Mouse (Mus musculus): ENCODE results near the gene Olfr1095. TPM values are rescaled to one million over a fixed set of nuclear protein-coding genes. Genes with fewer than 3 reads are reported as not detected.

The Olfr1095 gene
- polyA plus RNA-seq (2012; rRNA removed), result not detected in 2 replicates

DNA sequence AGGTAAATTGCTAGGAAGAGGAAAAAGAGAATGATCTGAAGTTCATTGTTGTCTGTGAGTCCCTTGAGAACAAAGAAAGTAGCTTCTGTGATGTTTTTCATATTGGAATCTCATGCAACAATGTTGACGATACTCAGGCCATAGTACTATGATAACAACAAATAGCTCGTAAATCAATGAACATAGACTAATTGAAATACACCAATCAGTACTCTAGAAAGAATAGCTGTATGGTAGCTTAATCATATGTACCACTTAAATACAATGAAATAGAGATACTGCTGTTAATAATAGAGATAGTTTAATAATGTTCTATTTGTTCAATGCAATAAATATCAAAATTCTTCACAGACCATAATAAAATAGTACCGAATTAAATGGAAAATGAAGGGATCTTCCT, at the start of gene Olfr1095:
Olfr1095 (minus strand) TSS at position 101 of the 400 bp plus-strand sequence.
- WGBS, result 86% methylated on average over 3 of the region's 3 CpGs
- no peak for TF ChIP-seq CTCF (IDR thresholded peaks at IDR 0.05; ENCODE audit: insufficient read depth, low read length)
- TF ChIP-seq POLR2A (IDR thresholded peaks at IDR 0.05; ENCODE audit: borderline replicate concordance, extremely low read depth, low read depth, low read length), result no peak
- Histone ChIP-seq H3K4me1 (ENCODE audit: control insufficient read depth, insufficient read depth, low read length) (no peaks in the 10 kb centered on the region), H3K4me3 (replicated peaks; ENCODE audit: extremely low read depth, low read depth, low read length) (no peak within 1 kb of the TSS)
- no peak for DNase-seq

DNA sequence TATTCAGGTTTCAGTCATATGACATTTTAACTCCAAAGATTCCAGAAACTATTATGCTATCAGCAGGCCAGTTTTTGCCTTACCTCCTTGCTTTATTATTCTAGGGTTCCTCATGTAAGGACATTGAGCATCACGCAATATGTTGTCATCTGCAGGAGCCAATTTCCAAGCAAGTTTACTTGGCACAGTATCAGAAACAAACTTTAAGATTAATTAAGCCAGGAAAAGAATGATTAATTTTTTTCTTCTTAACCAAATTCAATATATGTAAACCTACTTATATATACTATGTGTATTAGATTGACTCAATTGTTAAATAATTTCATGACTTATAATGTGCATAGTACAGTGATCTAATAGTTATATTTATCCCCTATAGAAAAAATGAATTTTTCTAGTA, 40.6 kb upstream of the Olfr1095 start, which contains the start of gene Olfr1097:
Olfr1097 (minus strand) TSS at position 101 of the 400 bp plus-strand sequence.
- DNase-seq, result no peak
- no peak for TF ChIP-seq POLR2A (IDR thresholded peaks at IDR 0.05; ENCODE audit: borderline replicate concordance, extremely low read depth, low read depth, low read length)
- 82% methylated on average over 1 of the region's 1 CpGs for WGBS
- no peak within 1 kb of the TSS for H3K4me3 ChIP-seq (replicated peaks; ENCODE audit: extremely low read depth, low read depth, low read length)
- no peaks in the 10 kb centered on the region for H3K4me1 ChIP-seq (ENCODE audit: control insufficient read depth, insufficient read depth, low read length)

DNA sequence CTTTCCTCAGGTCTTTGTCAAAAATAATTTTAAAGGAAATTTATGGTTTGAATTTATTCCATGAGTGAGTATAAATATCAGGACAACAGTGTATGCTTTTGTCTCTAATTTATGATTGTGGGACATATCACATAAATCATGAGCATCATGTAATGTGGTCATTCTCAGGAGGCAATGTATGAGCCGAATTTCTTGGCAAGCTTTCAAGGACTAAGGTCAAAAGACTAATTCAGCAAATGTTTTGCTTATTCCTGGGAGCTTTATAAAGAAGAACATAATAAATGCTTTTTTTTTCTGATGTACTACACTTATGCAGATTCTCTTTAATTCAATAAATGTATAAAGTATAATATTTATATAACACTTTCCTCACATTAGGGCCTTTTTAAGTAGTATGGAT, 23.2 kb upstream of the Olfr1095 start, which contains the start of gene Gm13723:
Gm13723 (minus strand) TSS at position 101 of the 400 bp plus-strand sequence.
- no peak for DNase-seq
- 39% methylated on average over 1 of the region's 1 CpGs for WGBS
- no peaks in the 10 kb centered on the region for H3K4me1 ChIP-seq (ENCODE audit: control insufficient read depth, insufficient read depth, low read length)
- no peak within 1 kb of the TSS for H3K4me3 ChIP-seq (replicated peaks; ENCODE audit: extremely low read depth, low read depth, low read length)
- TF ChIP-seq CTCF (IDR thresholded peaks at IDR 0.05; ENCODE audit: insufficient read depth, low read length) (no peak), POLR2A (IDR thresholded peaks at IDR 0.05; ENCODE audit: borderline replicate concordance, extremely low read depth, low read depth, low read length) (no peak)

DNA sequence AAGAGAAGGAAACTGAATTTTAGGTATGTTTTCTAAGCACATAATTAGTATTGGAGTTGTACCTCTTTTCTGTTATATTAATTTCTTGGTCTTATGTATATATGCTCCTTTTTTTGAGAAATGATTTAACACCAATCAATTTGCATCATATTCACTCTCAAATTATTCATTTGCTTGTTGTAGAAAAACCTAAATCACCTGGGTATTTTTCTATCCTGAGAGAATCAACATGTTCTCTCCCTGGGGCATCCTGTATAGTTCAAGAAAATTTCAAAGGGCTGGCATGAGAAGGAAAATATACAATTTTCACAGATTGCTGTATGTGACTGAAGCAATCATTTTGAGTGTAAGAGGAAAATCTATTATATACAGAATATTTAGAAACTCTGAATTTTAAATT, 27.1 kb downstream of the Olfr1095 start, which contains the start of gene Olfr1094:
Olfr1094 (plus strand) TSS at position 301 of the 400 bp plus-strand sequence.
- Histone ChIP-seq H3K4me1 (ENCODE audit: control insufficient read depth, insufficient read depth, low read length) (no peaks in the 10 kb centered on the region), H3K4me3 (replicated peaks; ENCODE audit: extremely low read depth, low read depth, low read length) (no peak within 1 kb of the TSS)
- TF ChIP-seq POLR2A (IDR thresholded peaks at IDR 0.05; ENCODE audit: borderline replicate concordance, extremely low read depth, low read depth, low read length) (no peak), CTCF (IDR thresholded peaks at IDR 0.05; ENCODE audit: insufficient read depth, low read length) (no peak)
- DNase-seq, result no peak

DNA sequence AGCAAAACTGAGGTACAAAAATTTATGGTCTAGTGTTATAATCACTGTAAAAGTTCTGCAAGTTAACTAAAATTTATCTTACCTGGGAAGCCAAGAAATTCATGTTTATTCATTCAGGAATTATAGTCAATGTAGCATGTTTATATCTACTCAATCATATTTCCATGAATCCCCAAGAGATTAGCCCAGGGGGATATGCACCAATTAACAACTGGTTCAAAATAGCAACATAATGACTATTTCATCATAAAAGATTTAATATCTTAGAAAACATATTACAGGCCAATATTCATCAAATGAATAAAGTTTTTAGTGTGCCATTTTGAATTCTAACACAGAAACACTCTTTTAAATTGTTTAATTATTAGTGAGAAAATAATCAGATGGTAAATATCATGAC, 41.6 kb downstream of the Olfr1095 start, which contains the start of gene Olfr141:
Olfr141 (minus strand) TSS at position 101 of the 400 bp plus-strand sequence.
- no peaks in the 10 kb centered on the region for H3K4me1 ChIP-seq (ENCODE audit: control insufficient read depth, insufficient read depth, low read length)
- no peak for TF ChIP-seq POLR2A (IDR thresholded peaks at IDR 0.05; ENCODE audit: borderline replicate concordance, extremely low read depth, low read depth, low read length)
- TF ChIP-seq CTCF (IDR thresholded peaks at IDR 0.05; ENCODE audit: insufficient read depth, low read length), result no peak
- no peak within 1 kb of the TSS for H3K4me3 ChIP-seq (replicated peaks; ENCODE audit: extremely low read depth, low read depth, low read length)
- no peak for DNase-seq

Other genes starting within 250 kb of the Olfr1095 start
- gene Olfr1084, start 212.0 kb downstream of the Olfr1095 start, polyA plus RNA-seq (2012; rRNA removed), result not detected in 2 replicates
- gene Olfr1085, start 189.7 kb downstream of the Olfr1095 start, polyA plus RNA-seq (2012; rRNA removed), result not detected in 2 replicates
- not detected in 2 replicates for gene Olfr1086, start 171.6 kb downstream of the Olfr1095 start, polyA plus RNA-seq (2012; rRNA removed)
- gene Olfr1087, start 153.3 kb downstream of the Olfr1095 start, polyA plus RNA-seq (2012; rRNA removed), result not detected in 2 replicates
- not detected in 2 replicates for gene Olfr1089, start 118.0 kb downstream of the Olfr1095 start, polyA plus RNA-seq (2012; rRNA removed)
- gene Olfr1090, start 92.7 kb downstream of the Olfr1095 start, polyA plus RNA-seq (2012; rRNA removed), result not detected in 2 replicates
- not detected in 2 replicates for gene Olfr1093, start 69.2 kb downstream of the Olfr1095 start, polyA plus RNA-seq (2012; rRNA removed)
- not detected in 2 replicates for gene Olfr141, start 41.7 kb downstream of the Olfr1095 start, polyA plus RNA-seq (2012; rRNA removed)
- gene Olfr1094, start 27.0 kb downstream of the Olfr1095 start, polyA plus RNA-seq (2012; rRNA removed), result not detected in 2 replicates
- not detected in 2 replicates for gene Gm13723, start 23.1 kb upstream of the Olfr1095 start, polyA plus RNA-seq (2012; rRNA removed)
- not detected in 2 replicates for gene Olfr1097, start 40.5 kb upstream of the Olfr1095 start, polyA plus RNA-seq (2012; rRNA removed)
- not detected in 2 replicates for gene Olfr1098, start 72.8 kb upstream of the Olfr1095 start, polyA plus RNA-seq (2012; rRNA removed)
- not detected in 2 replicates for gene Olfr1099, start 109.0 kb upstream of the Olfr1095 start, polyA plus RNA-seq (2012; rRNA removed)
- gene Olfr1100, start 128.3 kb upstream of the Olfr1095 start, polyA plus RNA-seq (2012; rRNA removed), result not detected in 2 replicates
- gene Olfr1101, start 139.5 kb upstream of the Olfr1095 start, polyA plus RNA-seq (2012; rRNA removed), result not detected in 2 replicates
- gene Olfr1102, start 146.7 kb upstream of the Olfr1095 start, polyA plus RNA-seq (2012; rRNA removed), result not detected in 2 replicates
- gene Olfr1104, start 175.4 kb upstream of the Olfr1095 start, polyA plus RNA-seq (2012; rRNA removed), result not detected in 2 replicates
- not detected in 2 replicates for gene Olfr1105, start 184.8 kb upstream of the Olfr1095 start, polyA plus RNA-seq (2012; rRNA removed)
- not detected in 2 replicates for gene Olfr1106, start 200.6 kb upstream of the Olfr1095 start, polyA plus RNA-seq (2012; rRNA removed)
- gene Olfr1107, start 224.1 kb upstream of the Olfr1095 start, polyA plus RNA-seq (2012; rRNA removed), result not detected in 2 replicates
- not detected in 2 replicates for gene Olfr1109, start 244.3 kb upstream of the Olfr1095 start, polyA plus RNA-seq (2012; rRNA removed)

Measured in lung, adult 2 months (tissue).